Mouse (Mus musculus) naive thymus-derived CD4-positive, alpha-beta T cell, adult 5 months (primary cell): Measurements from ENCODE around the gene Slc4a1ap. TPM values are rescaled to one million over a fixed set of nuclear protein-coding genes. Genes with fewer than 3 reads are reported as not detected.

ENCODE experiments used
- polyA plus RNA-seq: library from polyadenylated mRNA; unstranded; fragments of 100-300 nt; shearing (Covaris generic); gene quantifications from one replicate; pipeline ENCODE4 v1.2.1, GENCODE M21; 2017

Slc4a1ap gene
- polyA plus RNA-seq: 73.2 TPM

GRCm38 (mm10) chr5:31526354-31527116, at the start of gene Slc4a1ap:
Slc4a1ap (plus strand) TSS chr5:31526995.

DNA sequence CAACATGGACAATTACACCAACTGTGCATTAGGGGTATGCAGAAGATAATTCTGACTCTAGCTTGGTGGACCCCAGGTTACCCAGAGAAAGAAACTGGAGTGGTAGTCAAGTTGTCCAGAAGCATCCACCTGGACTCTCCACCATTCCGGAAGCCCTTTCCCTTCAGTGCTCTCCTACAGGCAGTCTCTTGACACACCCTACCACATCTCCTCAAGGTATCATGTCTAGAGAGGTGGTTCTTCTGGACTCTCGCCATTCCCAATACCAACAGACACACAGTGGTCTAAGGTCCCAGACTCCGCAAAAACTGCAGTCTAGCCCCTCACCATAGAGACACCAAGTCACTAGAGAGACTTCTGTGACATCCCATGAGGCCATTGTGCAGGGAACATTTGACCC, 41.4 kb upstream of the Slc4a1ap start, which contains the start of gene 4930548H24Rik:
Gene 4930548H24Rik, plus strand, starts transcription at position 301 of the 400 bp plus-strand sequence.

GRCm38 (mm10) chr5:31494513-31495297, 32.1 kb upstream of the Slc4a1ap start, which contains the start of gene Gpn1:
Gpn1 (plus strand) TSS chr5:31494741.

GRCm38 (mm10) chr5:31527707-31528106, 912 bp downstream of the Slc4a1ap start, which contains the start of gene Supt7l:
Supt7l (minus strand) TSS chr5:31527807.

DNA sequence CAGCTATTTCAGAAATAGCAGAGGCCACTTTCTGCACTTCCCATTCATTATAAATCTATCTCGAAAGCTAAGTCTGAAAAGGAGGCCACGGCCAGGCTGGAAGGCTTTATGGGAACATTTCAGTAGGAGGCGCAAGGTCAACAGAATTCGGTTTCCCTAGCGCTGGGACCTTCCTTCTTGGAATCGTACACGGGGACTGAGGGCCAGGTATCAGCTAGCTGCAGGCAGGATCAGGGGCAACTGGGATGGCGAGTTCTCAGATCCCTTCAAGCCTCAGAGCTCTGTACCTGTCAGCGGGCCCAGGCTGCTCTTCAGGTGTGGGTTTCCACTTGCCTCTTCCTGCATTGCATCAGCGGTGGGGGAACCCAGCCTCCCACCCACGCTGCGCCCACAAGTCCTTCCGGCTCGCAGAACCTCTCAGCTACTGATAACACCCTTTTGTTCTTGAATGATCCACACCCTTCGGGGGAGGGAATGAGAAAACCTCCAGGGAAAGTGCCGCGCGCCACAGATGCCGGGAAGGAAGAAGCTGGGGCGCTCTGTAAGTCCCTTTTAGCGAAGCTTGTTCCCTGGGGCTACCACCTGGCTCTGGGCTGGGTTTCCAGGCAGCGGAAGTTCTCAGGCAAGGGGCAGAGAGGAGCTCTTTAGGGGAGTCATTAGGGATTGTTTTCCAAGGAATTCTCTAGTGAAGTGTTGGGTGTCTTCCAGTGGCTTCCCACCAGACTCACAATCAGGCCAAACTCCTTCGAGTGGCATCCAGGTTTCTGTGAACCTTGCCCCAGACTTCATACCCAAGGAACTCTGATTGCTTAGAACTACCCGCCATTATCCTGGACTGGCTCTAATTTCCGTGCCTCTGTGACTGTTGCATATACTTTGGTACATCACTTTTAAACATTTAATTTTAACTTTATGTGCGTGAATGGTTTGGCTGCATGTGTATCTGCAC, 70.0 kb downstream of the Slc4a1ap start, which contains the start of gene Mrpl33:
Gene Mrpl33, plus strand, starts transcription at position 455 of the 949 bp plus-strand sequence.

Other genes with a start within 250 kb of the Slc4a1ap start
- gene Ift172, start 235.9 kb upstream of the Slc4a1ap start, polyA plus RNA-seq: 10.5 TPM
- 0.90 TPM for gene Fndc4, start 230.9 kb upstream of the Slc4a1ap start, polyA plus RNA-seq
- 0.51 TPM for gene Gckr, start 229.6 kb upstream of the Slc4a1ap start, polyA plus RNA-seq
- 42.7 TPM for gene Zfp512, start 74.6 kb upstream of the Slc4a1ap start, polyA plus RNA-seq
- not detected for gene 4930548H24Rik, start 41.3 kb upstream of the Slc4a1ap start, polyA plus RNA-seq
- gene Gpn1, start 32.3 kb upstream of the Slc4a1ap start, polyA plus RNA-seq: 43.6 TPM
- gene Supt7l, start 812 bp downstream of the Slc4a1ap start, polyA plus RNA-seq: 23.2 TPM
- 131 TPM for gene Mrpl33, start 69.9 kb downstream of the Slc4a1ap start, polyA plus RNA-seq
- gene Rbks, start 170.6 kb downstream of the Slc4a1ap start, polyA plus RNA-seq: 10.9 TPM
- gene Babam2, start 170.7 kb downstream of the Slc4a1ap start, polyA plus RNA-seq: 46.7 TPM